Mouse (Mus musculus): ENCODE data around the gene Gca. TPM values are rescaled to one million over a fixed set of nuclear protein-coding genes. Genes with fewer than 3 reads are reported as not detected.
"Not testable (repeated sequence)": the region's sequence is repeated elsewhere in the genome, so short reads cannot be mapped to it uniquely, and the experiment has no call there.

Gene Gca
- polyA plus RNA-seq, 1 experiment from 2014 or later: 2.1 TPM

GRCm38 (mm10) chr2:62672788-62673187, 8.7 kb downstream of the Gca start:
- Histone ChIP-seq H3K4me1 (ENCODE audit: control insufficient read depth, insufficient read depth, low read length) (no peaks in the 10 kb centered on the region), H3K4me2 (ENCODE audit: low read depth, low read length) (no peak overlapping the region), H3K27ac (replicated peaks; ENCODE audit: low read depth, low read length) (no peak overlapping the region), H3K36me3 (ENCODE audit: control insufficient read depth, insufficient read depth, low read length) (no peaks in the 10 kb centered on the region), H3K4me3 (ENCODE audit: low read depth, low read length) (no peak overlapping the region), H3K9me3 (ENCODE audit: control insufficient read depth, low read length) (no peaks in the 10 kb centered on the region), H3K27me3 (replicated peaks; ENCODE audit: control insufficient read depth, insufficient read depth, low read length) (no peaks in the 10 kb centered on the region), H3K9ac (ENCODE audit: low read depth, low read length) (no peak overlapping the region)
- DNase-seq (ENCODE audit: low spot score) (no peak), ATAC-seq (ENCODE audit: low read depth) (no peak)
- 80% methylated on average over 5 of the region's 5 CpGs for WGBS

- no peak overlapping the region for H3K4me2 ChIP-seq (ENCODE audit: low read depth, low read length)
- H3K9me3 ChIP-seq (ENCODE audit: control insufficient read depth, low read length): no peaks in the 10 kb centered on the region
- no peak overlapping the region for H3K9ac ChIP-seq (ENCODE audit: low read depth, low read length)
- H3K4me3 ChIP-seq (ENCODE audit: low read depth, low read length): no peak overlapping the region
- no peak for ATAC-seq (ENCODE audit: low read depth)
- 67% methylated on average over 8 of the region's 8 CpGs for WGBS
- no peaks in the 10 kb centered on the region for H3K36me3 ChIP-seq (ENCODE audit: control insufficient read depth, insufficient read depth, low read length)
- no peak overlapping the region for H3K27ac ChIP-seq (replicated peaks; ENCODE audit: low read depth, low read length)
- no peaks in the 10 kb centered on the region for H3K4me1 ChIP-seq (ENCODE audit: control insufficient read depth, insufficient read depth, low read length)
- no peaks in the 10 kb centered on the region for H3K27me3 ChIP-seq (replicated peaks; ENCODE audit: control insufficient read depth, insufficient read depth, low read length)
- DNase-seq (ENCODE audit: low spot score): no peak
Observed at GRCm38 (mm10) chr2:62681667-62682066, 17.6 kb downstream of the Gca start.

GRCm38 (mm10) chr2:62684989-62685595, 21.0 kb downstream of the Gca start:
- no peaks in the 10 kb centered on the region for H3K4me1 ChIP-seq (ENCODE audit: control insufficient read depth, insufficient read depth, low read length)
- H3K4me3 ChIP-seq (ENCODE audit: low read depth, low read length): no peak overlapping the region
- no peaks in the 10 kb centered on the region for H3K36me3 ChIP-seq (ENCODE audit: control insufficient read depth, insufficient read depth, low read length)
- no peak overlapping the region for H3K27ac ChIP-seq (replicated peaks; ENCODE audit: low read depth, low read length)
- no peak overlapping the region for H3K9ac ChIP-seq (ENCODE audit: low read depth, low read length)
- WGBS: 54% methylated on average over 3 of the region's 3 CpGs
- H3K27me3 ChIP-seq (replicated peaks; ENCODE audit: control insufficient read depth, insufficient read depth, low read length): no peaks in the 10 kb centered on the region
- no peak for ATAC-seq (ENCODE audit: low read depth)
- no peak overlapping the region for H3K4me2 ChIP-seq (ENCODE audit: low read depth, low read length)
- DNase-seq (ENCODE audit: low spot score): no peak
- no peaks in the 10 kb centered on the region for H3K9me3 ChIP-seq (ENCODE audit: control insufficient read depth, low read length)

GRCm38 (mm10) chr2:62685934-62686333, 21.8 kb downstream of the Gca start:
- no peak overlapping the region for H3K27ac ChIP-seq (replicated peaks; ENCODE audit: low read depth, low read length)
- DNase-seq (ENCODE audit: low spot score) (no peak), ATAC-seq (ENCODE audit: low read depth) (no peak)
- H3K36me3 ChIP-seq (ENCODE audit: control insufficient read depth, insufficient read depth, low read length): no peaks in the 10 kb centered on the region
- H3K4me2 ChIP-seq (ENCODE audit: low read depth, low read length): no peak overlapping the region
- H3K27me3 ChIP-seq (replicated peaks; ENCODE audit: control insufficient read depth, insufficient read depth, low read length): no peaks in the 10 kb centered on the region
- no peaks in the 10 kb centered on the region for H3K4me1 ChIP-seq (ENCODE audit: control insufficient read depth, insufficient read depth, low read length)
- no peak overlapping the region for H3K9ac ChIP-seq (ENCODE audit: low read depth, low read length)
- H3K4me3 ChIP-seq (ENCODE audit: low read depth, low read length): no peak overlapping the region
- WGBS: 85% methylated on average over 6 of the region's 6 CpGs
- no peaks in the 10 kb centered on the region for H3K9me3 ChIP-seq (ENCODE audit: control insufficient read depth, low read length)

GRCm38 (mm10) chr2:62706313-62706712, 42.2 kb downstream of the Gca start:
- no peak overlapping the region for H3K27ac ChIP-seq (replicated peaks; ENCODE audit: low read depth, low read length)
- no peak for ATAC-seq (ENCODE audit: low read depth)
- no peak overlapping the region for H3K4me3 ChIP-seq (ENCODE audit: low read depth, low read length)
- no peaks in the 10 kb centered on the region for H3K36me3 ChIP-seq (ENCODE audit: control insufficient read depth, insufficient read depth, low read length)
- H3K27me3 ChIP-seq (replicated peaks; ENCODE audit: control insufficient read depth, insufficient read depth, low read length): no peaks in the 10 kb centered on the region
- H3K9ac ChIP-seq (ENCODE audit: low read depth, low read length): no peak overlapping the region
- H3K4me2 ChIP-seq (ENCODE audit: low read depth, low read length): no peak overlapping the region
- no peak for DNase-seq (ENCODE audit: low spot score)
- no peaks in the 10 kb centered on the region for H3K9me3 ChIP-seq (ENCODE audit: control insufficient read depth, low read length)
- WGBS: 90% methylated on average over 3 of the region's 3 CpGs
- H3K4me1 ChIP-seq (ENCODE audit: control insufficient read depth, insufficient read depth, low read length): no peaks in the 10 kb centered on the region

GRCm38 (mm10) chr2:62709633-62710032, 45.5 kb downstream of the Gca start:
- Histone ChIP-seq H3K27me3 (replicated peaks; ENCODE audit: control insufficient read depth, insufficient read depth, low read length) (no peaks in the 10 kb centered on the region), H3K36me3 (ENCODE audit: control insufficient read depth, insufficient read depth, low read length) (no peaks in the 10 kb centered on the region), H3K4me1 (ENCODE audit: control insufficient read depth, insufficient read depth, low read length) (no peaks in the 10 kb centered on the region), H3K9ac (ENCODE audit: low read depth, low read length) (no peak overlapping the region), H3K27ac (replicated peaks; ENCODE audit: low read depth, low read length) (no peak overlapping the region), H3K9me3 (ENCODE audit: control insufficient read depth, low read length) (no peaks in the 10 kb centered on the region), H3K4me3 (ENCODE audit: low read depth, low read length) (no peak overlapping the region), H3K4me2 (ENCODE audit: low read depth, low read length) (no peak overlapping the region)
- DNase-seq (ENCODE audit: low spot score) (no peak), ATAC-seq (ENCODE audit: low read depth) (no peak)
- WGBS: 77% methylated on average over 1 of the region's 1 CpGs

GRCm38 (mm10) chr2:62714362-62714761, 50.3 kb downstream of the Gca start:
- not testable (repeated sequence) for H3K4me2 ChIP-seq (ENCODE audit: low read depth, low read length); H3K27me3 ChIP-seq (replicated peaks; ENCODE audit: control insufficient read depth, insufficient read depth, low read length); H3K27ac ChIP-seq (replicated peaks; ENCODE audit: low read depth, low read length); H3K4me1 ChIP-seq (ENCODE audit: control insufficient read depth, insufficient read depth, low read length); ATAC-seq (ENCODE audit: low read depth); H3K9ac ChIP-seq (ENCODE audit: low read depth, low read length); H3K4me3 ChIP-seq (ENCODE audit: low read depth, low read length); DNase-seq (ENCODE audit: low spot score); H3K9me3 ChIP-seq (ENCODE audit: control insufficient read depth, low read length); H3K36me3 ChIP-seq (ENCODE audit: control insufficient read depth, insufficient read depth, low read length)
- WGBS: 85% methylated on average over 4 of the region's 4 CpGs

GRCm38 (mm10) chr2:62715260-62715659, 51.2 kb downstream of the Gca start:
- no peaks in the 10 kb centered on the region for H3K9me3 ChIP-seq (ENCODE audit: control insufficient read depth, low read length)
- no peak for DNase-seq (ENCODE audit: low spot score)
- no peaks in the 10 kb centered on the region for H3K36me3 ChIP-seq (ENCODE audit: control insufficient read depth, insufficient read depth, low read length)
- no peak overlapping the region for H3K4me3 ChIP-seq (ENCODE audit: low read depth, low read length)
- no peak overlapping the region for H3K9ac ChIP-seq (ENCODE audit: low read depth, low read length)
- H3K27me3 ChIP-seq (replicated peaks; ENCODE audit: control insufficient read depth, insufficient read depth, low read length): no peaks in the 10 kb centered on the region
- no peak overlapping the region for H3K4me2 ChIP-seq (ENCODE audit: low read depth, low read length)
- ATAC-seq (ENCODE audit: low read depth): no peak
- no peak overlapping the region for H3K27ac ChIP-seq (replicated peaks; ENCODE audit: low read depth, low read length)
- no peaks in the 10 kb centered on the region for H3K4me1 ChIP-seq (ENCODE audit: control insufficient read depth, insufficient read depth, low read length)
- WGBS: 90% methylated on average over 4 of the region's 4 CpGs

- DNase-seq (ENCODE audit: low spot score) (no peak), ATAC-seq (ENCODE audit: low read depth) (no peak)
- Histone ChIP-seq H3K9ac (ENCODE audit: low read depth, low read length) (no peak overlapping the region), H3K9me3 (ENCODE audit: control insufficient read depth, low read length) (no peaks in the 10 kb centered on the region), H3K36me3 (ENCODE audit: control insufficient read depth, insufficient read depth, low read length) (no peaks in the 10 kb centered on the region), H3K4me3 (ENCODE audit: low read depth, low read length) (no peak overlapping the region), H3K4me1 (ENCODE audit: control insufficient read depth, insufficient read depth, low read length) (no peaks in the 10 kb centered on the region), H3K4me2 (ENCODE audit: low read depth, low read length) (no peak overlapping the region), H3K27me3 (replicated peaks; ENCODE audit: control insufficient read depth, insufficient read depth, low read length) (no peaks in the 10 kb centered on the region), H3K27ac (replicated peaks; ENCODE audit: low read depth, low read length) (no peak overlapping the region)
- WGBS: 77% methylated on average over 6 of the region's 6 CpGs
Observed at GRCm38 (mm10) chr2:62717270-62717669, 53.2 kb downstream of the Gca start.
